Mouse (Mus musculus): ENCODE results near the gene Slc38a8.

The Slc38a8 gene

DNA sequence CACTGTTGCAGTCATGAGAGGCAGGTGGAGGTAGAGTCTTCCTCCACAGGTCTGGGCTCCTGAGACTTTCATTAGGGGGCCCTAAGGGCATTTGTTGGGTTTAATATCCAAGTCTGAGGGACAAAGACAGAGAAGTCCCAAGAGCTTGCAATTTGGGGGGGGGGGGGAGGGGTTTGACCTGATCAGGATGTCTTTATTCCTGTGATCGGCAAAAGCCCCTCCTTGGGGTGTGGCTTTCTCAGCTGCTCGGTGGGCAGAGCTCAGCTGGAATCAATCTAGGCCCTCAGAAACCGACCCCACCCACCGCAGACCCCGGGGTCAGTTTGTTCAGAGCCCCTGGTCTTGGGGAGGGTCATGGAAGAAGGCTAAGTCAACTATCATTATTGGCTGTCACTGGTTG, at the start of gene Slc38a8:
Slc38a8 (minus strand) TSS at position 101 of the 400 bp plus-strand sequence.
- no peak for DNase-seq

- no peak for DNase-seq
Measured at GRCm38 (mm10) chr8:119548560-119549113, 47.1 kb upstream of the Slc38a8 start.

- no peak for DNase-seq
Measured at GRCm38 (mm10) chr8:119547019-119547691, 45.7 kb upstream of the Slc38a8 start.

- DNase-seq: no peak
Measured at GRCm38 (mm10) chr8:119545791-119546190, 44.3 kb upstream of the Slc38a8 start.

DNA sequence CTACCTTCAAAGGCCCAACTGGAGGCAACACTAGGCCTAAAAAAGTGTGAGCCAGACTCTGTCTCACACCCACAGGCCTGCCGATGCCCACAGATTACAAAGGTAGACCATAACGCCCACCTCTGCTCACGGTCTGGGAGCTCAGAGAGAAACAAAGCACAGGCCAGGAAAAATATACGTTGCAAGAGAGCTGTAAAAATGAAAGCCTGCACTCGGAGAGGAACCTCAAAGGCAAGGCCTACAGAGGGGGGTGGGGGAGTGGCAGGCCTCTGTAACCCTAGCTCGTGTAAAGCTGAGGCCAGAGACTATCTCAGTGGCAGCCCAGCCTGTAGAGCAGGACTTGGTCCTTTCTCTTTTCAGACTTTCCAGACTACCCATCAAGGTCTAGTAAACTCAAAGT, 43.7 kb upstream of the Slc38a8 start:
- no peak for DNase-seq

- DNase-seq: no peak
Measured at GRCm38 (mm10) chr8:119544606-119545005, 43.1 kb upstream of the Slc38a8 start.

DNA sequence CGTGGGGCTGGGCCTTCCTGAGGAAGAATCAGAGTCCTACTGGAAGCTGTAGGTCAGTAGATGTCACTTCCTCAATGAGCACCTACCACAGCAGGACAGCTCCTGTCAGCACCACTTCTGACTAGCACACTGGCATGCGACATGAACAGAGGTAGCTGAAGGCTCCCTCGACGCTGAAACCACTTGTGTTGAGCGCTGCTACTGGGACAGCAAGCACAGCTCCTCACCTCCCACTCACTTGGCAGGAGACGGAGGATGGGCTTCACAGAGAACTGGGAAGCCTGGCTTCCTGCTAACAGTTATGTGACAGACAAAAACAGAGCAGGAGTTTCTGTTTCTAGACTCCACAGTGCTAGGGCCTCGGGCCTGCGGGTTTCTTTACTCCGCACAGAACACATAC, 30.5 kb upstream of the Slc38a8 start:
- DNase-seq: no peak

DNA sequence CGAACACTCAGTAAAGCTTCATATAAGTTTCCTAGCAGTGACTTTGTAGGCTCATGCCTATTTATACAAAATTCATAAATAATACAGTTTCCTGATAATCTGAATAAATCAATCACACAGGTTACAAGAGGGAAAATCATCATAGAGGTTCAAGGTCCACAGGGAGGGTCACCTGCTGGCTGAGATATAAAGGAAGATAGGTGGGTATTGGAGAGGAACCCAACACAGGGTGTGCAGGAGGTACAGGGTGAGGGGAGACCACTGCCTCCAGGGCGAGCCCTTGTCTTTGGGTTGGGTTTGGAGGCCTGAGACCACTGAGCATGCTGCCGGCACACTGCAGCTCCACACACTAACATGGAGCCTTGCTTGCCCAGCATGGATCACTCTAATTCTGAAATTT, 29.9 kb upstream of the Slc38a8 start:
- no peak for DNase-seq

DNA sequence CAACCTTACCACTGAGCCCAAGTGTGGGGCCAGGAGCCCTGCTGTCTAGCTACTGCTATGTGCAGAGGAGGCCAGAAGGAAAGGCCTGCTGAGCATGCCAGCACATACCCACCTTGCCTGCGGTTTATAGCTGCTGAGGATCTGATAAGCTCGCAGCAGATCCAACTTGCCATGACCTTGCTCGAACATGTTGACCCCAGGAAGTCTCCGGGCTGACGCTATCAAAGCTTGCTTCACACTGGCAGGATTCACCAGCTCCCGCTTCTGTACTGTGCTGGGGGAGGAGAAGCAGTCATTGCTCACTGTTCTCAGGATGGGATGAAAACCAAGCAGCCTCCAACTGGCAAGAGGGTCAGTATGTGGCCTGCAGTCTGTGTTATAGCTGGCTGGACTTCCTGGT, 29.4 kb upstream of the Slc38a8 start:
- DNase-seq: no peak

GRCm38 (mm10) chr8:119528762-119529161, 27.3 kb upstream of the Slc38a8 start:
- no peak for DNase-seq

DNA sequence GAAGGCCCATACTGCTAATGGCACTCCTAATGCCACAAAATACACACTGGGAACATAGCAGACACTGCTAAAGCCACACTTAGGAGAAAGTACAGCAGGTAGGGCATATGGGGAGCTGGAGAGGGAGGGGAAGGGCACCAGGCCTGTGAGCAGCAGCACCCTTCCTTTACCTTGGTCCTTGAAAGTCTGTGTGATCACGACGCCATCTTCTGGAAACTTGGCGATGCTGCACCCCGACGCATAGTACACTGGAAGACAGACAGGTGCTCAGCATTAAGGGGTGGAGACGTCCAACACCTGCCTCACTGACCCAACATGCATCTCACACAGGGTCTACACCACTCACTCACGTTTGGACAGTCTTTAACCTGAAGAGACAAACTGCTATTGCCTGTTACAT, 18.6 kb upstream of the Slc38a8 start:
- DNase-seq: no peak

GRCm38 (mm10) chr8:119516674-119517073, 15.2 kb upstream of the Slc38a8 start:
- DNase-seq: no peak

DNA sequence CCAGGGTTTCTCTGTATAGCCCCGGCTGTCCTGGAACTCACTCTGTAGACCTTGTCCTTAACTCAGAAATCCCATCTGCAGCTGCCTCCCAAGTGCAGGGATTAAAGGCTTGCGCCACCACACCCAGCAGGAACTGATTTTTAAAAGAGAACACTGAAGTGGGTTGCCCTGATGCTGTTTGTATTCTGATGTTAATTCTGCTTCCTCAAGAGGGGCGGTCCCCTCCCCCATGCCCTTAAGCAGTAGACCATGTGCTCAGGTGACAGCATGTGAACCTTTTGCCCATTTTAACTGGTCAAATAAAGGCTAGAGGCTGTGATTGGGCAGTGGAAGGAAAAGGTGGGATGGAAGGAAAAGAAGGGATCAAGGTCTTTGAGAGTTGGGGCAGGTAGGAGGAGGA, 14.3 kb upstream of the Slc38a8 start:
- DNase-seq: no peak

DNA sequence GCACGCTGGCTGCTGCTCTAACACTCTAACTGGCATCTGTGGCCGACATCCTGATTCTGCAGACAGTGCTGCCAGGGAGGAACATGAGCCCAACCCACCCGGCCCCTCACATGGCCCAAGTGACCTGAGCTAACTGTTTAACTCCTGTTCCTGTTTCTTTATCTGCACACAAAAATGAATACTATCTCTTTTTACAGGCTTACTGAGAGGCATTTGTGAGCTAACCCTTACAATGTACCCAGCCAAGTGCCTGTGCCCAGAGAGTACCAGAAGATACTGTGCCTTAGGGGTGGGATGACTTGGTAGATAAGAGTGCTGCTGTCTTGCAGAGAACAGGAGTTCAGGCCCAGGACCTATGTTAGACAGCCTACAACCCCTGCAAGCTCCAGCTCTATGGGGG, 13.4 kb upstream of the Slc38a8 start:
- no peak for DNase-seq

DNA sequence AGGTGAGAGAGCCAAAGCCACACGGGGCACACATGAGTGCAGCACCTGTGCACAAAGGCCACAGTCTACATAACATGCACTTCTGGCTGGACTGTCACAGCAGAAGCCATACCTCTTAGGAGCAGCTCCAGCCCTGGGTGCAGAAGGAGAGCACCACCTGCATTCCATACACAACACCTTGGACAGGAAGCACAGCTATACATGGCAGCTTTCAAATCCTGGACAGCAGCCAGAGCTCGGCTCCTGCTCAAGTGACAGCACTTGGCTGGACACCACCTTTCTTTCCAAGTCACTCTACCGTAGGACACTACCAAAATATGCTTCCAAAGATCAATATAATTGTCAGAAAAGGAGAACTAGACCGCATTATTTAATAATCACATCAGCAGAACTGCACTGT, 11.9 kb upstream of the Slc38a8 start:
- DNase-seq: peak; percentile 66

GRCm38 (mm10) chr8:119511722-119512121, 10.2 kb upstream of the Slc38a8 start:
- no peak for DNase-seq

- DNase-seq: peak; percentile 21
Measured at GRCm38 (mm10) chr8:119510471-119510870, 9.0 kb upstream of the Slc38a8 start.

DNA sequence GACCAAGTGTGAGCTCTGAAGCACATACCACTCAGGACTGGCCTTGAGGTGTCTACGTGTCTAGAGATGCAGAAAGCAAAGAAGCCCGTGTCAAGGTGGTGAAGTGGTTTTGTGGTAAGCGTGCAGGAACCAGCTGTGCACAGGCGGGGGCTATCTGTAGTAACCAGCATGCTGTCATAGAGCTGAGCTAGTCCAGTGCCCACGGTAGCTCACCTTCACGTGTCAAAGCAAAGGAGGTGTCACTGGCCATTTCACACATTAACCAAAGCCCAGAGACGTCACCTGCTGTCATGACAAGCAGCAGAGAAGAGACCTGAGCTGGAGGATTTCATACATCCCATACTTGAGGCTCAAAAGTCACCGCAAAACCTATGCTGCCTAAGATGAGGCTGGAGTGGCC, 4.6 kb upstream of the Slc38a8 start:
- DNase-seq: no peak

DNA sequence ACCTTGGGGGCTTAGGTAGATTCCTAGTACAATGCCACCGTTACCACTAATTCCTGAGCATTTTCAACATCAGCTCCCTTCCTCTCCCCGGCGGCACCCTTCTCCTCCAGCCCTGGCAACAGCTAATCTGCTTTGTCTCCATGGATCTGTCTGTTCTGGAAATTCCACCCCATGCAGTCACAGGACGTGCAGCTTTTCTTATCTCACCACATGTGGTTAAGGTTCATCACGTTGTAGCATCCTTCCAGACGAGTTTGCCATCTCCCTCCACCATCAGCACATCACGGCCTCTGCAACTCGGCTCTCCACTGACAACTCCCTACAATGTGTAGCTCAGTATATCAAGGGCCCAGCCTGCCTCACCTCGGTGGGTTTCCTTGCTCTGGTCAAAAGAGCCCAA, 4.0 kb upstream of the Slc38a8 start:
- no peak for DNase-seq

GRCm38 (mm10) chr8:119503191-119503767, 1.8 kb upstream of the Slc38a8 start:
- DNase-seq: peak; percentile 30

GRCm38 (mm10) chr8:119502111-119502510, 613 bp upstream of the Slc38a8 start:
- DNase-seq: peak; percentile 27

DNA sequence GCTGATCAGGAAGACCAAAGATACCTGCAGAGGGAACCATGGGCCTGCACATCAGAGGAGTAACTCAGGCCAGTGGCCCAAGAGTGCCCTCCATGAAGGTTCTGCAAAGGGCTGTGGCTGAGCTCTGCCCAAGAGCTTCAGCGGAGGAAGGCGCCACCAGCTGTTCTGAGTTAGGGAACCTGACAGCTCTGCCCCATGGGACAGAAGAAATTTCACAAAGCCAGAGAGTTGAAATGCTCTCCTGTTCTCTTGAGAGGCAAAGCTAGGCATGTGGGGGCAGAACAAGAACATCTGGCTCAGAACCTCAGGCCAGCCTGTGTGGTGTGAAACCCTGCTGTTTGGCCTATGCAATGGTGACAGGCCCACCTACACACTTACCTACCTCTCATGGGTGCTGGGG, 1.7 kb downstream of the Slc38a8 start:
- no peak for DNase-seq

- DNase-seq: no peak
Measured at GRCm38 (mm10) chr8:119496848-119497247, 4.7 kb downstream of the Slc38a8 start.

- DNase-seq: no peak
Measured at GRCm38 (mm10) chr8:119487093-119487492, 14.4 kb downstream of the Slc38a8 start.
